Mouse (Mus musculus) kidney, adult 2 months (tissue): ENCODE results near the gene Vps51. TPM values are rescaled to one million over a fixed set of nuclear protein-coding genes. Genes with fewer than 3 reads are reported as not detected.

Experiments
- DNase-seq: peaks from one replicate; pipeline ENCODE4 v3.0.0; 2021
- H3K27ac ChIP-seq: fragments of 200-500 bp; 2 replicates; pipeline ENCODE4 v1.5.1; 2012; ENCODE audit warnings: low read depth, low read length, control low read depth, inconsistent platforms; ENCODE audit not compliant: insufficient read depth
- H3K27me3 ChIP-seq: fragments of 200-500 bp; replicated peaks from 2 replicates; pipeline ENCODE4 v1.6.1; 2012; ENCODE audit warnings: mild to moderate bottlenecking, moderate library complexity, low read length, inconsistent platforms; ENCODE audit not compliant: control insufficient read depth, insufficient read depth
- H3K36me3 ChIP-seq: fragments of 200-500 bp; 2 replicates; pipeline ENCODE4 v1.6.1; 2012; ENCODE audit warnings: mild to moderate bottlenecking, moderate library complexity, low read length, inconsistent platforms; ENCODE audit not compliant: control insufficient read depth, insufficient read depth
- H3K4me1 ChIP-seq: fragments of 200-500 bp; 2 replicates; pipeline ENCODE4 v1.6.1; 2011; ENCODE audit warnings: low read length; ENCODE audit not compliant: control insufficient read depth, insufficient read depth
- H3K4me3 ChIP-seq: fragments of 200-500 bp; 2 replicates; pipeline ENCODE4 v1.5.1; 2011; ENCODE audit warnings: mild to moderate bottlenecking, low read depth, low read length, control low read depth; ENCODE audit not compliant: insufficient read depth
- CTCF ChIP-seq: fragments of 200-500 bp; conservative IDR thresholded peaks from 2 replicates; pipeline ENCODE4 v1.5.1; 2011; ENCODE audit warnings: low read depth, mild to moderate bottlenecking, control low read depth, low read length, moderate library complexity, mixed read lengths; ENCODE audit not compliant: insufficient read depth, insufficient read length
- POLR2A ChIP-seq: fragments of 200-500 bp; IDR thresholded peaks from one replicate; pipeline ENCODE4 v1.6.1; 2011; ENCODE audit warnings: low read depth, low read length, control low read depth
- WGBS: fragments of 180-500 bp; shearing (Covaris S2); methylation state at CpG from one replicate; pipeline ENCODE4 v1.1.7; 2018; 5-methylcytosine and 5-hydroxymethylcytosine counted together
- polyA plus RNA-seq: library from polyadenylated mRNA; depleted of rRNA; stranded (reverse); fragments of >200 nt; gene quantifications from 2 replicates; pipeline ENCODE4 v1.2.3, GENCODE M21; 2012

Vps51 gene
- polyA plus RNA-seq, 1 experiment, result 65.0 TPM

DNA sequence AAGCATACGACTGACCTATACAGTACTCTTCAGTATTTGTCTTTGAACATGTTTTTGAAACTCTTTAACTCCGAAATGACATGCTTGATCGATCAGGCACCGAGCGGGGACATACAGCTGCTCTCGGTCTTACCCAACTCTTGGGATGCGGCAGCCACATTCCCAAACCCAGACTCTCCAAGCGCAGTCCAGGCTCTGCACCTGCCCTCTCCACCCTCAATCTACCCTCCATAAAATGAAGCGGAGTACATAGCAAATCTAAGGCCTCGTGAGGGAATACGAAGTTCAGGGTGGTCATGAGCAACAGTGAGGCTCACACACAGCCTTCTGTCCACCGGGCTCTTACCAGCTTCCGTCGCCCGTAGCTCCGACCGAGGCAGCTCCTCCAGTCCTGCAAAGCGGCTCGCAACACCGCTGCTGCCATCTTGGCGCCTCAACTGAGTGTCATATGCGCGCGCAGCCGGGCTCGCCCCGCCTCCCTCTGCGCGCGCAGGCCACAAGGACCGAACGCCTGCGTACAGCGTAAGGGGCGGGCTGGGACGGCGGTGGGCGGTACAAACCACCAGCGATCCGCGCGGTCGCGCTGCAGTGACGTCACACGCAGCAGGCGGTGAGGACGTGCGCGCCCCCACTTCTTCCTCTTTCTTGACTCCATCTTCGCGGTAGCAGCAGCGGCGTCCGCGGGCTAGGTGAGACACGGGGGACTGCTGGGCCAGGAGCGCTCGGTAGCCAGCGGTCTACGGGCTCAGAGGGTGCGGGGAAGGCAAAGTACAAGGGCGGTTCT lies 19.5 kb downstream of the Vps51 start, which contains the start of the genes Mrpl49 and Fau:
TSS of gene Mrpl49 (minus strand) at position 473 of the 784 bp plus-strand sequence.
TSS of gene Fau (plus strand) at position 532 of the 784 bp plus-strand sequence.
- peak; percentile 99 for DNase-seq
- under 1% methylated on average over 63 of the region's 63 CpGs for WGBS
- Histone ChIP-seq H3K36me3 (peaks cover 3% of the 10 kb centered on the region; the same call in 1 of the 2 replicates), H3K27me3 (no peaks in the 10 kb centered on the region), H3K4me1 (peaks cover 9% of the 10 kb centered on the region), H3K27ac (peak within 1 kb of the TSS; percentile 76), H3K4me3 (peak within 1 kb of the TSS; percentile 89)
- TF ChIP-seq POLR2A, result peak; percentile 72
- no peak for TF ChIP-seq CTCF

GRCm38 (mm10) chr19:6056696-6057095 lies 20.3 kb downstream of the Vps51 start:
- TF ChIP-seq CTCF (no peak), POLR2A (no peak)
- H3K4me1 ChIP-seq, result peaks cover 5% of the 10 kb centered on the region; the same call in 1 of the 2 replicates
- H3K27me3 ChIP-seq, result no peaks in the 10 kb centered on the region
- WGBS, result 45% methylated on average over 4 of the region's 4 CpGs
- DNase-seq, result no peak
- no peak overlapping the region for H3K4me3 ChIP-seq
- H3K27ac ChIP-seq, result no peak overlapping the region
- H3K36me3 ChIP-seq, result peaks cover 3% of the 10 kb centered on the region

DNA sequence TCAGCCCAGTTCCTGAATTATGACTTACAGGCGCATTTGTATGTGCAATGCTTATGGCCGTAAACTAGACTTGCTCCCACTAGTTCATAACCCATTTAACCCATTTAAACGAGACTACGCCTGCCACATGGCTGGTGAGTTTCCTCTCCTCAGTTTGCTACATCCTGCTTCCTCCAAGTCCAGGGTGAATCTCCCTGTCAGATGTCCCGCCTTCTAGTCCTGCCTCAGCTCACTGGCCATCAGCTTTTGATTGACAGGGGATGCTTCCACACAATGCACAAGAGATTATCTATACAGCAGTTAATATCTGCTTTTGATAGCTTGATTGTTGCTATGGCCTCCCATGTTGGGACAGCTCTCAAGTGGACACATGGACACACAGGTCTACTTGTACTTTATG lies 22.7 kb downstream of the Vps51 start:
- peaks cover 3% of the 10 kb centered on the region for H3K36me3 ChIP-seq
- no peak overlapping the region for H3K4me3 ChIP-seq
- no peak for TF ChIP-seq CTCF
- no peak for TF ChIP-seq POLR2A
- 72% methylated on average over 5 of the region's 5 CpGs for WGBS
- H3K4me1 ChIP-seq, result peaks cover 5% of the 10 kb centered on the region; the same call in 1 of the 2 replicates
- no peak for DNase-seq
- H3K27me3 ChIP-seq, result no peaks in the 10 kb centered on the region
- H3K27ac ChIP-seq, result no peak overlapping the region

- no peaks in the 10 kb centered on the region for H3K27me3 ChIP-seq
- TF ChIP-seq POLR2A, result no peak
- no peak for TF ChIP-seq CTCF
- peaks cover 10% of the 10 kb centered on the region; the same call in 1 of the 2 replicates for H3K4me1 ChIP-seq
- H3K36me3 ChIP-seq, result peaks cover 3% of the 10 kb centered on the region
- no peak for DNase-seq
- no peak overlapping the region for H3K27ac ChIP-seq
- no peak overlapping the region for H3K4me3 ChIP-seq
- WGBS, result 86% methylated on average over 7 of the region's 7 CpGs
These were observed 24.5 kb downstream of the Vps51 start for GRCm38 (mm10) chr19:6052516-6052915.

GRCm38 (mm10) chr19:6048681-6049410 lies 28.2 kb downstream of the Vps51 start:
- Histone ChIP-seq H3K27me3 (no peaks in the 10 kb centered on the region), H3K4me3 (no peak overlapping the region), H3K4me1 (peaks cover 12% of the 10 kb centered on the region; the same call in 1 of the 2 replicates), H3K27ac (no peak overlapping the region), H3K36me3 (peaks cover 3% of the 10 kb centered on the region)
- no peak for DNase-seq
- TF ChIP-seq CTCF (no peak), POLR2A (no peak)
- WGBS, result 81% methylated on average over 11 of the region's 11 CpGs

DNA sequence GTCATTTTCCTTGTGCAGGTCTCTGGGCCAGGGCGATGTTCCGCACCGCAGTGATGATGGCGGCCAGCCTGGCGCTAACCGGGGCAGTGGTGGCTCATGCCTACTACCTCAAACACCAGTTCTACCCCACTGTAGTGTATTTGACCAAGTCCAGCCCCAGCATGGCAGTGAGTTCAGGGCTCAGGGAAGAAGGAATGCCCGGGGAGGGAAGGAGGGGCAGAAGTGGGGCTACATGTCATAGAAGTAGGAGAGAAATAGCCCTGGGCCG lies 29.2 kb downstream of the Vps51 start:
- Histone ChIP-seq H3K36me3 (peaks cover 1% of the 10 kb centered on the region), H3K4me3 (peak overlapping the region; percentile 80), H3K27ac (no peak overlapping the region), H3K4me1 (peaks cover 12% of the 10 kb centered on the region; the same call in 1 of the 2 replicates), H3K27me3 (no peaks in the 10 kb centered on the region)
- DNase-seq, result no peak
- 75% methylated on average over 8 of the region's 8 CpGs for WGBS
- TF ChIP-seq CTCF, result no peak
- TF ChIP-seq POLR2A, result no peak

DNA sequence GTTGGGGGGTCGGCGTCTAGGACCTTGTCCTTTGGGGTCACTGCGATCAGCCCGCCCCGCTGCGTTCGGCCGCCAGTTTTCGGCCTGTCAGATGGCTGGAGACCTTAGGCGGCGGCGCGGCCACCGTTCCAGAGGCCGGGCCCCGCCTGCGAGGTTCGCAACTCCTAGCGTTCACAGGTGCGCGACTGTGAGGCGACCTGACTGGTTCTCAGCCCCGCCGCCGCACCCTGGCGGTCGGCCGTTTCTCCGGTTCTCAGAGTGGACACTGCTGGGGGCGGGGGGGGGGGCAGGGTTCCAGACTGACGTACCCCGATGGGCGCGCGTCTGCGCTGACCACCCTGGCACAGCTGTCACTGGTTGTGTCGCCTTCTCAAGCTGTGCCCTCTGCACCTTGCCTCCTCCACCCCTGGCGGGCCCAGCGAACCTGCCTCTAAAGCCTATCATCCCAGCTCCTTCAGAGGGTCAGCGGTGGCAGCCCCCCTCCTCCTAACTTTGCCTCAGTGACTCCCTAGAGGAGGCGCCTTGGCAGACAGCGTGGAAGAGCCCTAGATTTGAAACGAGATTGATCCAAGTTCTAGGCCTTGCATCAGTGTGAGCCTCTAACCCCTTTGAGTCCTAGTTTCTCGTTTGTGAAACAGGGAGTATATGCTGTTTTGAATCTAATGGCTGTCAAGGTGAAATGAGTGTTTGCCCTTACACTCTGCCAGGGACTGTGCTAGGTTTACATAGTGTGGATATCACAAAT lies 29.7 kb downstream of the Vps51 start:
- Histone ChIP-seq H3K27me3 (no peaks in the 10 kb centered on the region), H3K4me1 (peaks cover 12% of the 10 kb centered on the region; the same call in 1 of the 2 replicates), H3K27ac (peak overlapping the region; percentile 94), H3K36me3 (no peaks in the 10 kb centered on the region; the same call in none of the 2 replicates), H3K4me3 (peak overlapping the region; percentile 80)
- WGBS, result under 1% methylated on average over 44 of the region's 44 CpGs
- TF ChIP-seq CTCF, result no peak
- no peak for TF ChIP-seq POLR2A
- no peak for DNase-seq
